Mouse (Mus musculus): ENCODE results near the gene Ncoa1.

- TF ChIP-seq CTCF (IDR thresholded peaks at IDR 0.05; ENCODE audit: low read depth, low read length): no peak
- TF ChIP-seq TAL1 (conservative IDR thresholded peaks at IDR 0.05; ENCODE audit: low read depth, low read length): no peak
- no peak for TF ChIP-seq GATA1 (IDR thresholded peaks at IDR 0.05; ENCODE audit: borderline replicate concordance, low read length)
Measured at GRCm38 (mm10) chr12:4480250-4480649, 3.3 kb upstream of the Ncoa1 start.

Measured in G1E (cell line).